Mouse (Mus musculus) adrenal gland, adult (tissue): ENCODE results near the gene Glcci1.

Source experiments
- DNase-seq, 2 experiments: peaks; one replicate each; pipeline ENCODE4 v3.0.0; 2022 to 2023; ENCODE audit warnings: low spot score in 1 of 2; ENCODE audit not compliant: inconsistent age in 2 of 2

Gene Glcci1

DNA sequence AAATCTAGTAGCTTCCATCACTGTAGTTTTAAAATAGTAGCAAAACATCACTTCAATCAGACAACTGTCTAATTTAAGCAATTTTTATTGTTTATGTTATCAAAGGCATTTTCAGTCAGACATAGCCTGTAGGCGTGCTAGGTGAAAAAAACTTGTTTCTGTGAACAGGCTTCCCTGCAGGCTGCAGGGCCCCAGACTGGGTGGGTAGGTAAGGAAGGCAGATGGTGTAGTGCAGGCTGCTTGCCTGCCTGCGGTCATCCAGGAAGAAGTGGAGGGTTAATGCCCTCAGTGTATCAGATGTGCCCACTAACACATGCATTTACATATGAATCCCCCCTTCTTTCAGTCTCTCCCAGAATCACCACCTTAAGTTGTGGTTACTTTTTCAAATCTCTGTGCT is 136.3 kb downstream of the Glcci1 start:
- DNase-seq = no peak
